Mouse (Mus musculus) lung, embryonic 15.5 days (tissue): ENCODE data around the gene Trmt1. TPM values are rescaled to one million over a fixed set of nuclear protein-coding genes. Genes with fewer than 3 reads are reported as not detected.

ENCODE experiments used
- ATAC-seq: fragments of 200-750 bp; cut with Nextera tagmentation; 2 replicates; pipeline ENCODE4 v1.8.0; 2017; ENCODE audit warnings: moderate number of reproducible peaks, borderline replicate concordance; ENCODE audit not compliant: low FRiP score, low TSS enrichment; ENCODE audit errors: extremely low read depth
- H3K27ac ChIP-seq: fragments of 300-500 bp; sonication (generic); 2 replicates; pipeline ENCODE4 v1.5.1; 2015; ENCODE audit warnings: moderate library complexity, mild to moderate bottlenecking, inconsistent platforms
- H3K27me3 ChIP-seq: fragments of 300-500 bp; sonication (generic); 2 replicates; pipeline ENCODE4 v1.6.1; 2015; ENCODE audit warnings: inconsistent platforms
- H3K36me3 ChIP-seq: fragments of 300-500 bp; sonication (generic); 2 replicates; pipeline ENCODE4 v1.6.1; 2015; ENCODE audit warnings: inconsistent platforms
- H3K4me1 ChIP-seq: fragments of 300-500 bp; sonication (generic); 2 replicates; pipeline ENCODE4 v1.6.1; 2015; ENCODE audit warnings: inconsistent platforms
- H3K4me2 ChIP-seq: fragments of 300-500 bp; sonication (generic); 2 replicates; pipeline ENCODE4 v1.6.1; 2015; ENCODE audit warnings: inconsistent platforms, mild to moderate bottlenecking, moderate library complexity
- H3K4me3 ChIP-seq: fragments of 300-500 bp; sonication (generic); 2 replicates; pipeline ENCODE4 v1.5.1; 2015; ENCODE audit warnings: mild to moderate bottlenecking, inconsistent platforms
- H3K9ac ChIP-seq: fragments of 300-500 bp; sonication (generic); 2 replicates; pipeline ENCODE4 v1.6.1; 2015; ENCODE audit warnings: inconsistent platforms
- H3K9me3 ChIP-seq: fragments of 300-500 bp; sonication (generic); 2 replicates; pipeline ENCODE4 v1.6.1; 2016; ENCODE audit warnings: inconsistent platforms
- WGBS: fragments of 180-500 bp; shearing (Covaris S2); methylation state at CpG from one replicate; pipeline ENCODE4 v1.1.7; 2015; 5-methylcytosine and 5-hydroxymethylcytosine counted together
- polyA plus RNA-seq: library from polyadenylated mRNA; unstranded; fragments of >200 nt; fragmentation: Nextera tagmentation; extraction: Ambion mirVana; gene quantifications from 2 replicates; pipeline ENCODE4 v1.2.1, GENCODE M21; 2015

Gene Trmt1
- polyA plus RNA-seq, 1 experiment from 2014 or later, result 58.4 TPM

- peaks cover 8% of the 10 kb centered on the region; the same call in 1 of the 2 replicates for H3K36me3 ChIP-seq
- peak; percentile 19; the same call in 1 of the 2 replicates for ATAC-seq
- H3K4me1 ChIP-seq, result peaks cover 74% of the 10 kb centered on the region
- H3K27ac ChIP-seq, result peak overlapping the region; percentile 87
- no peaks in the 10 kb centered on the region for H3K9me3 ChIP-seq
- H3K4me3 ChIP-seq, result peak overlapping the region; percentile 31
- H3K4me2 ChIP-seq, result peak overlapping the region; percentile 52
- peak overlapping the region; percentile 38 for H3K9ac ChIP-seq
- H3K27me3 ChIP-seq, result peaks cover 32% of the 10 kb centered on the region
- WGBS, result 19% methylated on average over 22 of the region's 22 CpGs
These were observed 21.3 kb downstream of the Trmt1 start for GRCm38 (mm10) chr8:84707267-84707883.

- Histone ChIP-seq H3K4me1 (peaks cover 79% of the 10 kb centered on the region), H3K4me3 (peak overlapping the region; percentile 31; the same call in 1 of the 2 replicates), H3K36me3 (peaks cover 8% of the 10 kb centered on the region; the same call in 1 of the 2 replicates), H3K9ac (no peak overlapping the region; the same call in 1 of the 2 replicates), H3K27me3 (peaks cover 25% of the 10 kb centered on the region), H3K9me3 (no peaks in the 10 kb centered on the region), H3K27ac (peak overlapping the region; percentile 87), H3K4me2 (peak overlapping the region; percentile 52)
- ATAC-seq, result no peak
- WGBS, result 39% methylated on average over 15 of the region's 15 CpGs
These were observed 22.0 kb downstream of the Trmt1 start for GRCm38 (mm10) chr8:84708071-84708541.

- no peak overlapping the region for H3K9ac ChIP-seq
- WGBS, result 19% methylated on average over 12 of the region's 12 CpGs
- H3K27me3 ChIP-seq, result peaks cover 20% of the 10 kb centered on the region
- H3K9me3 ChIP-seq, result no peaks in the 10 kb centered on the region
- H3K36me3 ChIP-seq, result peaks cover 11% of the 10 kb centered on the region; the same call in 1 of the 2 replicates
- peak overlapping the region; percentile 13; the same call in 1 of the 2 replicates for H3K27ac ChIP-seq
- H3K4me1 ChIP-seq, result peaks cover 84% of the 10 kb centered on the region
- H3K4me3 ChIP-seq, result no peak overlapping the region
- H3K4me2 ChIP-seq, result peak overlapping the region; percentile 27; the same call in 1 of the 2 replicates
- peak; percentile 21 for ATAC-seq
These were observed 22.8 kb downstream of the Trmt1 start for GRCm38 (mm10) chr8:84708774-84709475.

DNA sequence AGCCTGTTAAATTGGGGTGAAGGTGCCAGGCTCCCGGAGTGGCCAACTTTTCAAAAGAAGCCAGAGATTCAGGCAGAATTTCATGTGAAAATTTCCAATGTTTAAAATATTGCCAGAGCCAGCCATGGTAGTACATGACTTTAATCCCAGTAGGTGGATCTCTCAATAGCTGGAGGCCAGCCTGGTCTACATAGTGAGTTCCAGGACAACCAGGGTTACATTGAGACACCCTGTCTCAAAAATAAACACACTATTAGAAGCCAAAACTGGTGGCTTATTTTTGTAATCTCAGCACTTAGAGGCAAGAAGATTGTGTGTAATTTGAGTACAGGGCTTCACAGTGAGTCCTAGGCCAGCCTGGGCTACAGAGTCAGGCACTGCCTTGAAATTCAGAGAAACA, 23.8 kb downstream of the Trmt1 start:
- peaks cover 86% of the 10 kb centered on the region for H3K4me1 ChIP-seq

DNA sequence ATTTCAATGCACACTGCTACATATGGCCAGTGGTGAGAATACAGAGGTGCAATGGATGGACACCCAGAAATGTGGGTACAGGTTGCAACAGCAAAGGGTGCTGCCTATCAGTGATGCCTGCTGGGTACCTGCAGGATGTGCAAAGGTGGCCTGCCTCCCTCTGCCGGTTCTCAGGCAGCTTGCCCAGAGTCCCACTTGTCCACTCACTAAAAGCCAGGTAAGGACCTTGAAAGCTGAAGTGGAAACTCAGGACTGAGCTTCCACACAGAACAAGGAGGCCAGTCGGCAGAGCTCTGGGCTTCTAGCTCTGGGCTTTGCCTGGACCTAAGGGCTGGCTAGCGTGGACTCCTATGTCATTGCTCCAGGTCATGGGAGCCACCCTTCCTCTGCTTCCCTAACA, 25.2 kb downstream of the Trmt1 start:
- 51% methylated on average over 3 of the region's 3 CpGs for WGBS
- Histone ChIP-seq H3K27ac (peak overlapping the region; percentile 98), H3K4me3 (no peak overlapping the region), H3K4me2 (peak overlapping the region; percentile 7; the same call in 1 of the 2 replicates), H3K4me1 (peaks cover 87% of the 10 kb centered on the region), H3K36me3 (peaks cover 15% of the 10 kb centered on the region; the same call in 1 of the 2 replicates), H3K27me3 (peaks cover 18% of the 10 kb centered on the region), H3K9me3 (no peaks in the 10 kb centered on the region), H3K9ac (peak overlapping the region; percentile 21; the same call in 1 of the 2 replicates)
- no peak for ATAC-seq

More for the DNA sequence above, 23.8 kb downstream of the Trmt1 start:
- no peak overlapping the region for H3K9ac ChIP-seq
- H3K4me3 ChIP-seq, result no peak overlapping the region
- H3K27ac ChIP-seq, result 0 out of 2 replicates have a peak overlapping the region, but pooled peaks have one; percentile 27
- H3K36me3 ChIP-seq, result peaks cover 11% of the 10 kb centered on the region; the same call in 1 of the 2 replicates
- H3K9me3 ChIP-seq, result no peaks in the 10 kb centered on the region
- 96% methylated on average over 1 of the region's 1 CpGs for WGBS
- H3K27me3 ChIP-seq, result peaks cover 18% of the 10 kb centered on the region
- no peak overlapping the region for H3K4me2 ChIP-seq
- no peak for ATAC-seq

DNA sequence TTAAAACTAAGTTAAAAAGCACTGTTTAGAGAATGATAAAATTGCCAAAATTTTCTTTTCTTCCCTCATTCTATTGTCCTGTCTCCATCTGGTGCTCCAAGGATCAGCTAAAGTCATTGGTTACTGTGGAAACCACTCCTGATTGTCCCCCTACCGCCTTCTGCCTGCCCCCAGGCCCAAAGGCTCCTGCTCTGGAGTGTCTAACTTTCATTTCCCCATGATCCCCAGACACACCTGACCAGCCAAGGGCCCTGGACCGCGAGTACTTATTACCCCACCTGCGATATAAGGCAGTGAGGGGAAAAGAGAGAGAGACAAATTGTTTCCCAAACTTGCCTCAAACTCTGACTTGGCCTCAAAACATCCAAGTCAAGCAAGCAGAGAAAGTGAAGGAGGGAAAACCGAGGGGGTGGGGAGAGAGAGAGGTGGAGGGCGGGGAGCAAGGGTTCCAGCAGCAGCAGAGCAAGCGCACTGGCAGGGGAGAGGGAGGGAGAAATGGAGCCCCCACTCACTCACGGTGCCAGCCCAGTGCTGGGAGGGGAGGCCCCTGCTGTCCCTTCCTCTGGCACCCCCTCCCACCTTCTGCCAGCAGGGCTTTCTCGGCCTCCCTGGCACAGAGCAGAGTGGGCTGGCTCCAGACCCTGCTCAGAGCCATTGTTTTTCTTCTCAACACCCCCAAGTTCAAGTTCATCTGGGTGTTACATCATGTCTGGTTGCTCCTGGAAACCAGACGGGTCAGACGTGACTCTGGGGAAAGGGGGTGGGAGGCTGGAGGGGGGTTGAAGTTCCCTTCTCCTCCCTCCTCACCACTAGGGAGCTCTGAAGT, 26.0 kb downstream of the Trmt1 start:
- Histone ChIP-seq H3K9ac (peak overlapping the region; percentile 24), H3K4me3 (0 out of 2 replicates have a peak overlapping the region, but pooled peaks have one; percentile 10), H3K27me3 (peaks cover 10% of the 10 kb centered on the region; the same call in 1 of the 2 replicates), H3K27ac (peak overlapping the region; percentile 98), H3K9me3 (no peaks in the 10 kb centered on the region), H3K4me2 (peak overlapping the region; percentile 44), H3K36me3 (peaks cover 18% of the 10 kb centered on the region), H3K4me1 (peaks cover 79% of the 10 kb centered on the region)
- peak; percentile 92 for ATAC-seq
- WGBS, result 13% methylated on average over 11 of the region's 11 CpGs

DNA sequence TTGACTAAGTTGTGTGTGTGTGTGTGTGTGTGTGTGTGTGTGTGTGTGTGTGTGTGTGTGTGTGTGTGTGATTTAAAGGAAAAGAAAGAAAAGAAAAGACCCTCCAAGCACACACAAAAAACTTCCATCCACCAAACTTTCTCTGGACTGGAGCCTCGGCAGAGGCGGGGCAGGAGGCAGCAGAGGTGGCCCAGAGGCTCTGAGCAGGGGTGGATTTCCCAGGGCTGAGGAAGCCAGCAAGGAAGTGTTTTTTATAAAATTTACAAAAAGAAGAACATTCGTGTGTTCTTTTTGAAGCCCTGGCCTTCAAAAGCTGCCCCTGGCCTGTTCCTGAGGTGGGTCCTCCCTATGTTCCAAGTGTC, 26.6 kb downstream of the Trmt1 start:
- peaks cover 5% of the 10 kb centered on the region; the same call in 1 of the 2 replicates for H3K27me3 ChIP-seq
- WGBS, result 2% methylated on average over 3 of the region's 3 CpGs
- peaks cover 73% of the 10 kb centered on the region for H3K4me1 ChIP-seq

GRCm38 (mm10) chr8:84713381-84713780, 27.3 kb downstream of the Trmt1 start:
- H3K4me3 ChIP-seq, result no peak overlapping the region
- H3K9ac ChIP-seq, result peak overlapping the region; percentile 24; the same call in 1 of the 2 replicates
- H3K27ac ChIP-seq, result peak overlapping the region; percentile 98
- H3K4me1 ChIP-seq, result peaks cover 67% of the 10 kb centered on the region
- no peaks in the 10 kb centered on the region for H3K9me3 ChIP-seq
- H3K4me2 ChIP-seq, result peak overlapping the region; percentile 34; the same call in 1 of the 2 replicates
- no peak for ATAC-seq
- WGBS, result 59% methylated on average over 4 of the region's 4 CpGs
- peaks cover 21% of the 10 kb centered on the region for H3K36me3 ChIP-seq
- no peaks in the 10 kb centered on the region for H3K27me3 ChIP-seq

More for the DNA sequence above, 26.6 kb downstream of the Trmt1 start:
- Histone ChIP-seq H3K27ac (peak overlapping the region; percentile 98), H3K4me2 (peak overlapping the region; percentile 34; the same call in 1 of the 2 replicates), H3K9ac (0 out of 2 replicates have a peak overlapping the region, but pooled peaks have one; percentile 4), H3K36me3 (peaks cover 24% of the 10 kb centered on the region), H3K4me3 (no peak overlapping the region), H3K9me3 (no peaks in the 10 kb centered on the region)
- peak; percentile 50 for ATAC-seq

GRCm38 (mm10) chr8:84714161-84714560, 28.1 kb downstream of the Trmt1 start:
- peak overlapping the region; percentile 98 for H3K27ac ChIP-seq
- H3K4me1 ChIP-seq, result peaks cover 66% of the 10 kb centered on the region
- no peaks in the 10 kb centered on the region for H3K9me3 ChIP-seq
- no peak overlapping the region; the same call in 1 of the 2 replicates for H3K4me2 ChIP-seq
- 65% methylated on average over 4 of the region's 4 CpGs for WGBS
- ATAC-seq, result no peak
- peaks cover 28% of the 10 kb centered on the region for H3K36me3 ChIP-seq
- no peaks in the 10 kb centered on the region for H3K27me3 ChIP-seq
- H3K9ac ChIP-seq, result 0 out of 2 replicates have a peak overlapping the region, but pooled peaks have one; percentile 24
- no peak overlapping the region for H3K4me3 ChIP-seq

DNA sequence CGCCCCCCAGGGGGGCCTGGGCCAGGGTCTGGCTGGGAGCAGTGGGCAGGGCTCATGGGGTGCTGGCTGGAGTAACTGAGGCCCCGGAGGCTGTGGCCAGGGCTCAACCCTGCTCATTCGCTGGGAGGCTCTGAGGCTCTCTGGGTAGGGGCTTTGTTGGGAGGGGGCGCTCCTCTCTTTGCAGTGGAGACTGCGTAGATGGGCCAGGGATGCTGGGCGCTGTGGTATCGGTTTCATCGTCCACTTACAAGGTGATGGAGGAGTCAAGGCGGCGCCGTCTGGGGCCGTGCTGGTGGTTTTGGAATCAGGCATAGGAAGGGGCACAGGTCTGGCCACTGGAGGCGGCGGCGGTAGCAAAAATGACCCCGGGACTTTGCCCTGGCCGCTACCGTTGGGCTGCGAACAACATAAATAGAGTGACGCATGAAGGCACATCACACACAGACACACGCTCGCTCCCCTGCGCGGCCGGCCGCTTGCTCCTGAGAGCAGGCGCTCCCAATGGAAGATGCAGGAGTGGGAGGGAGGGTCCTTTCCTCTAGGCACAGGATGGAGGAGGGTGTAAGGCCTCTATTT, 29.9 kb downstream of the Trmt1 start:
- peaks cover 64% of the 10 kb centered on the region for H3K4me1 ChIP-seq
- peaks cover 46% of the 10 kb centered on the region for H3K36me3 ChIP-seq
- H3K27me3 ChIP-seq, result no peaks in the 10 kb centered on the region
- H3K9me3 ChIP-seq, result no peaks in the 10 kb centered on the region
- no peak overlapping the region; the same call in 1 of the 2 replicates for H3K9ac ChIP-seq
- no peak overlapping the region for H3K4me3 ChIP-seq
- ATAC-seq, result no peak
- H3K27ac ChIP-seq, result 0 out of 2 replicates have a peak overlapping the region, but pooled peaks have one; percentile 6
- no peak overlapping the region for H3K4me2 ChIP-seq
- WGBS, result 33% methylated on average over 27 of the region's 27 CpGs

GRCm38 (mm10) chr8:84716790-84717189, 30.7 kb downstream of the Trmt1 start:
- 83% methylated on average over 11 of the region's 11 CpGs for WGBS
- Histone ChIP-seq H3K27ac (no peak overlapping the region), H3K27me3 (no peaks in the 10 kb centered on the region), H3K9me3 (no peaks in the 10 kb centered on the region), H3K9ac (no peak overlapping the region), H3K4me1 (peaks cover 61% of the 10 kb centered on the region), H3K4me2 (no peak overlapping the region), H3K36me3 (peaks cover 54% of the 10 kb centered on the region), H3K4me3 (no peak overlapping the region)
- ATAC-seq, result no peak
